Comparison of ENCODE assay signal across 9 mouse cellular contexts in genomic region chr2:154373961-154374632, GRCm38 (mm10). TPM values are rescaled to one million over a fixed set of nuclear protein-coding genes. Genes with fewer than 3 reads are reported as not detected.
A peak's percentile ranks its signal among the peaks of the same experiment; 100 is the strongest.
DNase-seq lines count a peak whose midpoint lies in the region; ATAC-seq and TF ChIP-seq lines count a peak whose summit lies in the region.
"Had no signal": no experiment of that assay in that cellular context is flagged by ENCODE, and none has a peak within 500 bp of the region (broad histone marks: within the 10 kb centered on the region; RNA-seq: fewer than 3 reads in every experiment).

No protein-coding gene starts in this region.

- H3K4me1 ChIP-seq in intestine, postnatal 0 days (replicated peaks; ENCODE audit: control insufficient read depth, insufficient read depth, low read length), result no peaks in the 10 kb centered on the region
- peaks cover 4% of the 10 kb centered on the region; the same call in 1 of the 2 replicates for H3K4me1 ChIP-seq in intestine, embryonic 16.5 days (ENCODE audit: control insufficient read depth, insufficient read depth, low read length)
- peaks cover 2 to 14% of the 10 kb centered on the region in 2 experiments; a peak in 2 of 4 replicates for H3K4me1 ChIP-seq in ES-E14 (ENCODE audit: control insufficient read depth in 2 of 2, insufficient read depth in 2 of 2, low read length in 2 of 2, poor library complexity in 1 of 2)

- no peak overlapping the region for H3K9ac ChIP-seq in intestine, postnatal 0 days (ENCODE audit: low read depth, low read length)
- no peak overlapping the region for H3K9ac ChIP-seq in intestine, embryonic 16.5 days (ENCODE audit: low read depth, low read length)
- no peak overlapping the region for H3K9ac ChIP-seq in ES-E14 (ENCODE audit: insufficient read depth, low read depth, low read length, poor library complexity, severe bottlenecking)
- H3K9ac ChIP-seq: stomach, embryonic 15.5 days had no signal

- no peak overlapping the region for H3K27ac ChIP-seq in intestine, postnatal 0 days (ENCODE audit: low read depth, low read length)
- H3K27ac ChIP-seq in intestine, embryonic 16.5 days (ENCODE audit: low read length), result no peak overlapping the region
- H3K27ac ChIP-seq in ES-E14 (ENCODE audit: insufficient read depth, low read depth, low read length, poor library complexity, severe bottlenecking), result no peak overlapping the region
- H3K27ac ChIP-seq: stomach, embryonic 15.5 days had no signal

- no peaks in the 10 kb centered on the region; the same call in 1 of the 2 replicates for H3K36me3 ChIP-seq in intestine, postnatal 0 days (ENCODE audit: control insufficient read depth, insufficient read depth)
- no peaks in the 10 kb centered on the region for H3K36me3 ChIP-seq in intestine, embryonic 16.5 days (ENCODE audit: control insufficient read depth, insufficient read depth, low read length)
- H3K36me3 ChIP-seq in ES-E14 (ENCODE audit: control insufficient read depth, insufficient read depth, low read length, poor library complexity, severe bottlenecking), result peaks cover 6% of the 10 kb centered on the region; the same call in 1 of the 2 replicates
- H3K36me3 ChIP-seq in myocyte (ENCODE audit: control insufficient read depth, insufficient read depth), result peaks cover 9% of the 10 kb centered on the region
- H3K36me3 ChIP-seq: stomach, embryonic 15.5 days had no signal

- DNase-seq in ES-E14 (ENCODE audit: low read depth, low spot score), result peak; percentile 72
- peak; percentile 77 for DNase-seq in c-Kit-positive CD71-positive TER-119-positive erythroid progenitor cells, embryonic 14.5 days (ENCODE audit: low spot score)
- peak; percentile 56 to 60 for DNase-seq in gastrocnemius, postnatal 36 days
- peak; percentile 78 to 79 for DNase-seq in left cerebral cortex, postnatal 14 days (ENCODE audit: low spot score in 2 of 2)
- DNase-seq in thymus, postnatal 10 days (ENCODE audit: low spot score in 2 of 2), result peak; percentile 28 to 74

- TF ChIP-seq CTCF in intestine, postnatal 0 days (IDR thresholded peaks at IDR 0.05; ENCODE audit: low read depth), result peak; percentile 76

- in situ Hi-C loops in ES-E14 (cut with MboI; ENCODE audit: low sequenced_read_pairs in 2 of 2, unreplicated experiment in 2 of 2), result no loop called here

- TF ChIP-seq POLR2A in myocyte (IDR thresholded peaks at IDR 0.05; ENCODE audit: insufficient read length, low read depth), result no peak

- no peak overlapping the region for H3K4me2 ChIP-seq in intestine, postnatal 0 days (replicated peaks; ENCODE audit: low read depth)
- no peak overlapping the region for H3K4me2 ChIP-seq in intestine, embryonic 16.5 days (ENCODE audit: low read depth, low read length)
- H3K4me2 ChIP-seq in myocyte (ENCODE audit: low read depth), result peak overlapping the region; percentile 41

- intact Hi-C loops in gastrocnemius, postnatal 36 days (cut with DNase I), result no loop called here
- intact Hi-C loops in left cerebral cortex, postnatal 14 days (cut with DNase I), result no loop called here

- 53% methylated on average over 6 of the region's 6 CpGs for WGBS in intestine, postnatal 0 days
- 59% methylated on average over 6 of the region's 6 CpGs for WGBS in intestine, embryonic 16.5 days

- H3K4me3 ChIP-seq in intestine, postnatal 0 days (ENCODE audit: low read depth, low read length), result no peak overlapping the region
- H3K4me3 ChIP-seq in intestine, embryonic 16.5 days (ENCODE audit: low read length), result no peak overlapping the region
- H3K4me3 ChIP-seq in ES-E14 (ENCODE audit: insufficient read depth in 1 of 2, low read depth in 1 of 2, low read length in 2 of 2, poor library complexity in 1 of 2, severe bottlenecking in 1 of 2) (no peak overlapping the region), myocyte (no peak overlapping the region)
- H3K4me3 ChIP-seq: stomach, embryonic 15.5 days had no signal

- no peaks in the 10 kb centered on the region for H3K9me3 ChIP-seq in intestine, postnatal 0 days (ENCODE audit: control insufficient read depth)
- H3K9me3 ChIP-seq in intestine, embryonic 16.5 days (ENCODE audit: control insufficient read depth, low read length), result no peaks in the 10 kb centered on the region
- no peaks in the 10 kb centered on the region for H3K9me3 ChIP-seq in ES-E14 (ENCODE audit: control insufficient read depth, insufficient read depth, low read depth, low read length)
- H3K9me3 ChIP-seq: stomach, embryonic 15.5 days had no signal

- no peaks in the 10 kb centered on the region for H3K27me3 ChIP-seq in intestine, postnatal 0 days (replicated peaks; ENCODE audit: control insufficient read depth, insufficient read depth, low read length)
- H3K27me3 ChIP-seq in intestine, embryonic 16.5 days (replicated peaks; ENCODE audit: control insufficient read depth, insufficient read depth, low read length), result no peaks in the 10 kb centered on the region
- H3K27me3 ChIP-seq in myocyte (ENCODE audit: control insufficient read depth, insufficient read depth, insufficient read length), result no peaks in the 10 kb centered on the region
- H3K27me3 ChIP-seq: stomach, embryonic 15.5 days had no signal

- no peaks in the 10 kb centered on the region for H3K79me2 ChIP-seq in myocyte (ENCODE audit: control insufficient read depth, insufficient read depth)

- no peak for ATAC-seq in intestine, postnatal 0 days
- ATAC-seq in intestine, embryonic 16.5 days, result no peak

- H3ac ChIP-seq in myocyte (ENCODE audit: control insufficient read depth, insufficient read length), result no peak overlapping the region

TF ChIP-seq in ES-E14, 5 proteins besides CTCF, POLR2A, EP300 and RAD21:
- peak; percentile 27; the same call in 1 of the 2 replicates for TF ChIP-seq ZC3H11A (IDR thresholded peaks at IDR 0.05; ENCODE audit: borderline replicate concordance, low read depth, low read length)
- no peak for TF ChIP-seq HCFC1 (IDR thresholded peaks at IDR 0.05; ENCODE audit: borderline replicate concordance, insufficient read depth, low read length)

TF ChIP-seq in myocyte, 11 proteins besides CTCF, POLR2A, EP300 and RAD21:
- no peak for TF ChIP-seq USF1 (IDR thresholded peaks at IDR 0.05; ENCODE audit: low read depth)
- TF ChIP-seq REST (IDR thresholded peaks at IDR 0.05; ENCODE audit: insufficient read depth, insufficient read length), result no peak
- no peak for TF ChIP-seq TCF3 (IDR thresholded peaks at IDR 0.05; ENCODE audit: insufficient read length, low read depth)
- no peak for TF ChIP-seq CEBPB (IDR thresholded peaks at IDR 0.05; ENCODE audit: insufficient read depth, poor library complexity, severe bottlenecking)
- no peak for TF ChIP-seq TCF12 (IDR thresholded peaks at IDR 0.05; ENCODE audit: insufficient read depth, poor library complexity, severe bottlenecking)
- TF ChIP-seq MAX (IDR thresholded peaks at IDR 0.05; ENCODE audit: low read depth), result no peak
- TF ChIP-seq SRF (IDR thresholded peaks at IDR 0.05; ENCODE audit: control insufficient read depth, insufficient read length, low read depth), result no peak
- TF ChIP-seq POLR2AphosphoS2 (IDR thresholded peaks at IDR 0.05; ENCODE audit: insufficient read length, low read depth), result no peak
- no peak for TF ChIP-seq MYOG (IDR thresholded peaks at IDR 0.05; ENCODE audit: control insufficient read depth in 1 of 3, insufficient read depth in 1 of 3, insufficient read length in 2 of 3, low read depth in 2 of 3)
- no peak for TF ChIP-seq MYOD1 (IDR thresholded peaks at IDR 0.05; ENCODE audit: control insufficient read depth in 1 of 3, insufficient read length in 2 of 3, low read depth in 2 of 3)
- no peak for TF ChIP-seq E2F4 (IDR thresholded peaks at IDR 0.05; ENCODE audit: insufficient read depth)

RNA-seq across cellular contexts. Expression of gene Cdk5rap1, which starts 1.3 kb away (rescaled TPM):
- polyA plus RNA-seq in intestine, postnatal 0 days (2015; fragmentation: Nextera tagmentation; extraction: Ambion mirVana), result 4.3 and 13.9 TPM in 2 replicates
- 16.9 and 18.1 TPM in 2 replicates for polyA plus RNA-seq in intestine, embryonic 16.5 days (2015; fragmentation: Nextera tagmentation; extraction: Ambion mirVana)
- 30.0 and 33.2 TPM in 2 replicates for total RNA-seq in ES-E14 (2012; rRNA removed)
- 10 to 100 TPM; 11.1 to 12.5 TPM for total RNA-seq in gastrocnemius, postnatal 36 days (2021)
- total RNA-seq in left cerebral cortex, postnatal 14 days (2021), result 10 to 100 TPM; 11.8 to 13.5 TPM
- 14.7 TPM for polyA plus RNA-seq in myocyte (2012; fragmentation: generic; extraction: Trizol)

RNA-seq across cellular contexts. Expression of gene Snta1, which starts 33.8 kb away (rescaled TPM):
- 4.9 and 7.7 TPM in 2 replicates for polyA plus RNA-seq in intestine, postnatal 0 days (2015; fragmentation: Nextera tagmentation; extraction: Ambion mirVana)
- polyA plus RNA-seq in intestine, embryonic 16.5 days (2015; fragmentation: Nextera tagmentation; extraction: Ambion mirVana), result 4.1 and 4.3 TPM in 2 replicates
- 11.3 and 18.6 TPM in 2 replicates for total RNA-seq in ES-E14 (2012; rRNA removed)
- total RNA-seq in gastrocnemius, postnatal 36 days (2021), result 100 to 1,000 TPM; 221 to 230 TPM
- total RNA-seq in left cerebral cortex, postnatal 14 days (2021), result 10 to 100 TPM; 31.4 to 31.9 TPM
- 61.7 TPM for polyA plus RNA-seq in myocyte (2012; fragmentation: generic; extraction: Trizol)

Comparison
In these comparisons a context has a peak if more than half of its experiments do, and no peak if none do; other contexts are left out.
1. RNA of gene Snta1, which starts 33.8 kb away (total RNA-seq): 221 to 230 TPM in gastrocnemius, postnatal 36 days; 31.4 to 31.9 TPM in left cerebral cortex, postnatal 14 days and 11.3 to 18.6 TPM in ES-E14; every median in the first group is over 4 times any median in the second.
2. Peak in every context shown above with its lines, with median percentiles within 50 percentile points of each other: DNase-seq.